Mouse (Mus musculus) liver, embryonic 14.5 days (tissue): ENCODE data around the gene Tex44. TPM values are rescaled to one million over a fixed set of nuclear protein-coding genes. Genes with fewer than 3 reads are reported as not detected.
A peak's percentile ranks its signal among the peaks of the same experiment; 100 is the strongest.

Source experiments
- ATAC-seq: fragments of 200-750 bp; cut with Nextera tagmentation; 2 replicates; pipeline ENCODE4 v1.8.0; 2017; ENCODE audit warnings: moderate number of reproducible peaks, mild to moderate bottlenecking, moderate library complexity; ENCODE audit not compliant: insufficient read depth
- DNase-seq, 3 experiments: peaks; one replicate each; pipeline ENCODE4 v3.0.0-alpha.2; 2012 to 2013; ENCODE audit warnings: low read depth in 3 of 3, low spot score in 3 of 3
- H3K27ac ChIP-seq: fragments of 300-500 bp; sonication (generic); 2 replicates; pipeline ENCODE4 v1.5.1; 2014; ENCODE audit warnings: moderate library complexity, mild to moderate bottlenecking, control low read depth, inconsistent platforms
- H3K27me3 ChIP-seq: fragments of 300-500 bp; sonication (generic); 2 replicates; pipeline ENCODE4 v1.6.1; 2014; ENCODE audit warnings: mild to moderate bottlenecking, low read length, moderate library complexity; ENCODE audit not compliant: control insufficient read depth, insufficient read depth
- H3K36me3 ChIP-seq: fragments of 300-500 bp; sonication (generic); replicated peaks from 2 replicates; pipeline ENCODE4 v1.6.1; 2014; ENCODE audit warnings: low read depth; ENCODE audit not compliant: control insufficient read depth, insufficient read depth
- H3K4me1 ChIP-seq, 2 experiments: fragments of 200-500 bp in 1 of 2; fragments of 300-500 bp in 1 of 2; sonication (generic) in 1 of 2; replicated peaks; 2 replicates each; pipeline ENCODE4 v1.6.1; 2012 to 2014; ENCODE audit warnings: antibody characterized with exemption in 1 of 2, inconsistent platforms in 1 of 2, low read length in 1 of 2; ENCODE audit not compliant: control insufficient read depth in 2 of 2, insufficient read depth in 2 of 2
- H3K4me2 ChIP-seq: fragments of 300-500 bp; sonication (generic); 2 replicates; pipeline ENCODE4 v1.6.1; 2014; ENCODE audit warnings: low read depth, mild to moderate bottlenecking, control low read depth, moderate library complexity
- H3K4me3 ChIP-seq, 2 experiments: fragments of 200-500 bp in 1 of 2; fragments of 300-500 bp in 1 of 2; sonication (generic) in 1 of 2; 2 replicates each; pipeline ENCODE4 v1.5.1; 2012 to 2014; ENCODE audit warnings: low read depth in 2 of 2, low read length in 2 of 2, mild to moderate bottlenecking in 2 of 2, control low read depth in 1 of 2, inconsistent platforms in 1 of 2, moderate library complexity in 1 of 2; ENCODE audit not compliant: insufficient read depth in 1 of 2
- H3K9ac ChIP-seq: fragments of 300-500 bp; sonication (generic); replicated peaks from 2 replicates; pipeline ENCODE4 v1.6.1; 2014; ENCODE audit warnings: mild to moderate bottlenecking, control low read depth, moderate library complexity
- H3K9me3 ChIP-seq: fragments of 300-500 bp; sonication (generic); 2 replicates; pipeline ENCODE4 v1.6.1; 2016; ENCODE audit warnings: low read length, mixed read lengths; ENCODE audit not compliant: control insufficient read depth
- CTCF ChIP-seq: IDR thresholded peaks from 2 replicates; pipeline ENCODE4 v1.5.1; 2016; ENCODE audit warnings: antibody characterized with exemption, low read depth, control low read depth
- EP300 ChIP-seq: IDR thresholded peaks from 2 replicates; pipeline ENCODE4 v1.6.1; 2016; ENCODE audit warnings: antibody characterized with exemption, low read depth
- WGBS: fragments of 180-500 bp; shearing (Covaris S2); extraction: QIAGEN DNeasy Blood & Tissue Kit; methylation state at CpG from one replicate; pipeline ENCODE4 v1.1.7; 2014; ENCODE audit not compliant: insufficient replicate concordance; 5-methylcytosine and 5-hydroxymethylcytosine counted together
- polyA plus RNA-seq, 2 experiments: library from polyadenylated mRNA; depleted of rRNA in 1 of 2; stranded (reverse) in 1 of 2; unstranded in 1 of 2; fragments of >200 nt; fragmentation: Nextera tagmentation in 1 of 2; extraction: Ambion mirVana in 1 of 2; gene quantifications; 2 replicates each; pipeline versions ENCODE4 v1.2.1 to v1.2.3; 2012 to 2014

The Tex44 gene
- polyA plus RNA-seq, 2 experiments: not detected

DNA sequence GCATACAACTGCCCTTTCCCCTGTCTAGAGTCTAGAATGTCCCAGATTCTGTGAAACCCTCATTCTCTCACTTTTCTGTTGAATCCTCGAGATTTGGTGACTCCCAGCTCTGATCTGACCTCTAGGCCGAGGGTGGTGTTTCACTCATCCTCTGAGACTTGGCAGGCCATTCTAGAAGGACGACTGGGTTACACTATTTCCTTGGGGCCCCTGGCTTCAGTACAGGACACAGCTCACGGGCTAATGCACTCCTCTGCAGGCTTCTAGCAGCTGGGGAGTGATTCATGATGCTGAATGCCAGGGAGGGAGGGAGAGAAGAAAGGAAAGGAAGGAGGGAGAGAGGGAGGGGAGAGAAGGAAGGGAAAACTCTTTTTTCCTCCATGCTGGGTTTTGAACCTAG, 22.1 kb downstream of the Tex44 start:
- no peaks in the 10 kb centered on the region for H3K9me3 ChIP-seq
- DNase-seq (no peak), ATAC-seq (no peak)
- no peaks in the 10 kb centered on the region for H3K36me3 ChIP-seq
- no peak overlapping the region for H3K27ac ChIP-seq
- H3K4me3 ChIP-seq: no peak overlapping the region
- H3K9ac ChIP-seq: no peak overlapping the region
- no peak for TF ChIP-seq CTCF
- no peak for TF ChIP-seq EP300
- H3K4me1 ChIP-seq: peaks cover 3 to 12% of the 10 kb centered on the region in 2 experiments
- WGBS: 40% methylated on average over 4 of the region's 4 CpGs
- no peak overlapping the region for H3K4me2 ChIP-seq
- H3K27me3 ChIP-seq: no peaks in the 10 kb centered on the region

GRCm38 (mm10) chr1:86449966-86450365, 23.8 kb downstream of the Tex44 start:
- peaks cover 0 to 7% of the 10 kb centered on the region in 2 experiments; a peak in 2 of 4 replicates for H3K4me1 ChIP-seq
- no peak overlapping the region for H3K9ac ChIP-seq
- no peaks in the 10 kb centered on the region for H3K27me3 ChIP-seq
- ATAC-seq: no peak
- no peak overlapping the region for H3K4me2 ChIP-seq
- TF ChIP-seq EP300: no peak
- no peak for TF ChIP-seq CTCF
- no peak overlapping the region for H3K4me3 ChIP-seq
- no peaks in the 10 kb centered on the region for H3K36me3 ChIP-seq
- no peak for DNase-seq
- 39% methylated on average over 6 of the region's 6 CpGs for WGBS
- H3K27ac ChIP-seq: no peak overlapping the region
- no peaks in the 10 kb centered on the region for H3K9me3 ChIP-seq

GRCm38 (mm10) chr1:86452713-86453112, 26.6 kb downstream of the Tex44 start:
- H3K4me3 ChIP-seq: no peak overlapping the region
- no peak for TF ChIP-seq CTCF
- TF ChIP-seq EP300: no peak
- WGBS: 68% methylated on average over 5 of the region's 5 CpGs
- H3K9ac ChIP-seq: no peak overlapping the region
- no peak overlapping the region for H3K27ac ChIP-seq
- no peak for DNase-seq
- H3K4me1 ChIP-seq: 0 out of 4 replicates have a peak, but pooled peaks cover 0 to 8% of the 10 kb centered on the region in 2 experiments
- no peak overlapping the region for H3K4me2 ChIP-seq
- no peaks in the 10 kb centered on the region for H3K9me3 ChIP-seq
- ATAC-seq: no peak
- no peaks in the 10 kb centered on the region for H3K36me3 ChIP-seq
- H3K27me3 ChIP-seq: no peaks in the 10 kb centered on the region

DNA sequence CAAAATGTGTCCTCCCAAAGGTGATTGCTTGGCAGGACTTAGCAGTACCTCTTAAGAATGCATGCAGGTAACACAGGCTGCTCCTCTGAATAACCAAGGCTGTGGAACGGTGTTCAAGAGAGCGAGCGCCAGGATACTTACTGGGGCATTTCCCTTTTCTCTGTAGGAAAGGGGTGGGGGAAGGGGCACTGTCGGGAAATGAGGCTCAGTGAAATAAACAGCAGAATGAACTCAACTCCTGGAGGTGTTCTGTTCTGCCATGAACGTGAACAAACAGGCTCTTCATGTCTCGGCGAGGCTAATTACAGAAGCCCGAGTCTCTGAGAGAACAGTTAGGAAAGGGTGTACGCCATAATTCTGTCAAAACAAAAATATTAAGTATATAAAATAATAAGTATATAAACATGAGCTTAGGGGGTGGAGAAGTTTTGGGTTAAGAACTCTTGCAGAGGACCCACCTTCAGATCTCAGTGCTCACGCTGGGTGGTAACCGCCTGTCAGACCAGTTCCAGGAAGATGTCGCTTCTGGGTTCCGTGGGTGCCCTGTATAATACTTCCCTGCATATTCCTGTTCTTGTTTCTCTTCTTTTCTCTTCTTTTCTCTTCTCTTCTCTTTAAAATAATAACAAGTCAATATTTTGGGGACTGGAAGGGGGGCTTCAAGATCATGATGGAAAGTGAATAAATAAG, 30.9 kb downstream of the Tex44 start:
- Histone ChIP-seq H3K27me3 (no peaks in the 10 kb centered on the region), H3K9me3 (no peaks in the 10 kb centered on the region), H3K4me1 (peaks cover 0 to 4% of the 10 kb centered on the region in 2 experiments; a peak in 1 of 4 replicates), H3K4me3 (no peak overlapping the region), H3K4me2 (peak overlapping the region; percentile 24; the same call in 1 of the 2 replicates), H3K36me3 (no peaks in the 10 kb centered on the region), H3K27ac (no peak overlapping the region), H3K9ac (peak overlapping the region; percentile 5; the same call in 1 of the 2 replicates)
- 35% methylated on average over 13 of the region's 13 CpGs for WGBS
- DNase-seq (no peak), ATAC-seq (no peak)
- TF ChIP-seq CTCF (no peak), EP300 (no peak)

DNA sequence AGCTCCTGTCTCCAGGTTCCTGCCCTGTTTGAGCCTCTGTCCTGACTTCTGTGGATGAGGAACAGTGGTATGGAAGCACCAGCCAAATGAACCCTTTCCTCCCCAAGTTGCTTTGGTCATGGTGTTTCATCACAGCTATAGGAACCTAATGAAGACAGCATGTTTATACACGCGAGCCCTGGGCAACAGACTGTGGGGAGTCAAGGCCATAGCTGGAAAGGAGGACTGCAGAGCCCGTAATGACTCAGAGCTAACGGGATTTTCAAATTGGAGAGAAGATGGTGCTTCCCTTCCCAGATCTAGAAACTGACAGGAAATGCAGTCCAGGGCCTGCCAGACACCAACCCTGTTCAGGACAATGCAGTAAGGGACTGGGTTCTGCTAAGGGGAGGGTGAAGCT, 33.2 kb downstream of the Tex44 start:
- Histone ChIP-seq H3K27me3 (no peaks in the 10 kb centered on the region), H3K4me1 (peaks cover 0 to 4% of the 10 kb centered on the region in 2 experiments; a peak in 1 of 4 replicates), H3K9ac (no peak overlapping the region), H3K4me2 (no peak overlapping the region), H3K27ac (no peak overlapping the region), H3K9me3 (no peaks in the 10 kb centered on the region), H3K4me3 (no peak overlapping the region), H3K36me3 (no peaks in the 10 kb centered on the region)
- 53% methylated on average over 4 of the region's 4 CpGs for WGBS
- DNase-seq: no peak
- ATAC-seq: no peak
- TF ChIP-seq EP300 (no peak), CTCF (no peak)
